Mouse (Mus musculus): ENCODE results near the gene Iqcd.

Iqcd gene

GRCm38 (mm10) chr5:120631128-120631527, 42.3 kb downstream of the Iqcd start:
- DNase-seq, result no peak

DNA sequence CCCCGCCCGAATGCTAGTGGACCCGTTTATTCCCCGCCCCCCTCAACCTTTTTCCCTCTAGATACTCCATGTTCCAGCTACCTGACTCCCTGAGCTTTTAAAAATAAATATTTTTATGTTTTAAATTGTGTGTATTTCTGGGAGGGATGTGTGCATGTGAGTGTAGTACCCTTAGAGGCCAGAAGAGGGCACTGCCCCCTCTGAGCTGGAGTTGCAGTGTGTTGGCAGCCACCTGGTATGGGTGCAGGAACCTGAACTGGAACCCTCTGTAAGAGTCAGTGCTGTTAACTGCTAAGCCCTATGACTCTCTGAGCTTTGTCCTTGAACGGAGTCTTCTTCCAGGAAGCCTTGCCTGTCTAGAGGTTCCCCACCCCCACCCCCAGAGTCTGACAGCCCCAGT, 43.1 kb downstream of the Iqcd start:
- no peak for DNase-seq

- DNase-seq, result no peak
These were observed 45.3 kb downstream of the Iqcd start, which contains the start of gene Cfap73 for GRCm38 (mm10) chr5:120634131-120634530. Cfap73 (minus strand) TSS chr5:120634235.

DNA sequence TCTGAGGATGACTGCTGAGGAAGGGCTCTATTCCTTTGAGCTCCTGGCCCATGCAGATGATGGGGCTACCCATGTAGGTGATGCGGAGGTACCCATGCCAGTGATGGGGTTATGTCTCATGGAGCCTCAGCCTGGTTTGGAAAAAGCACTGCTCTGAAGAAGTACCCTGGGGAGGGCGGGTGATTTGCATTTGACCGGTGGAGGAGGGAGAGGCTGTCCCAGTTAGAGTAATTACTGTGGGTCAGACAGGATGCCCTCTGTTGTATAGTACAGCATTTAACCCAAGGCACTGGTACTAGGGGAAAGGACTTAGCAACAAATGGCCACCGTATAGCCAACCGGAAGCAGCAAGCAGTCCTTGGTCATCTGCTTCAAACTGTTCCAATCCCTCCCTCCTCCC, 46.0 kb downstream of the Iqcd start:
- DNase-seq, result no peak

GRCm38 (mm10) chr5:120635633-120636032, 46.8 kb downstream of the Iqcd start:
- DNase-seq, result no peak

DNA sequence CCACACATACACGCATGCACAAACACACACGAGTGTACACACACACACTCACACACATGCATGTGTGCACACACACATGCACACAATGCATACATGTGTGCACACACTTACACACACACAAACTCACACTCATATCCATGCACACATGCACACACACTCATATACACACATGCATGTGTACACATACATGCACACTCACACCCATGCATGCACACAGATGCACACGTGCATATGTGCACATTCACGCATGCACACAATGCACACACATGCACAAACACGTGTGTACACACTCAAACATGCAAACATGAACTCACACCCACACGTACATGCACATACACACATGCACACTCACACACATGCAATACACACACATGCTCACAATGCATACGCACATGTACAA, 51.3 kb downstream of the Iqcd start:
- DNase-seq, result no peak

DNA sequence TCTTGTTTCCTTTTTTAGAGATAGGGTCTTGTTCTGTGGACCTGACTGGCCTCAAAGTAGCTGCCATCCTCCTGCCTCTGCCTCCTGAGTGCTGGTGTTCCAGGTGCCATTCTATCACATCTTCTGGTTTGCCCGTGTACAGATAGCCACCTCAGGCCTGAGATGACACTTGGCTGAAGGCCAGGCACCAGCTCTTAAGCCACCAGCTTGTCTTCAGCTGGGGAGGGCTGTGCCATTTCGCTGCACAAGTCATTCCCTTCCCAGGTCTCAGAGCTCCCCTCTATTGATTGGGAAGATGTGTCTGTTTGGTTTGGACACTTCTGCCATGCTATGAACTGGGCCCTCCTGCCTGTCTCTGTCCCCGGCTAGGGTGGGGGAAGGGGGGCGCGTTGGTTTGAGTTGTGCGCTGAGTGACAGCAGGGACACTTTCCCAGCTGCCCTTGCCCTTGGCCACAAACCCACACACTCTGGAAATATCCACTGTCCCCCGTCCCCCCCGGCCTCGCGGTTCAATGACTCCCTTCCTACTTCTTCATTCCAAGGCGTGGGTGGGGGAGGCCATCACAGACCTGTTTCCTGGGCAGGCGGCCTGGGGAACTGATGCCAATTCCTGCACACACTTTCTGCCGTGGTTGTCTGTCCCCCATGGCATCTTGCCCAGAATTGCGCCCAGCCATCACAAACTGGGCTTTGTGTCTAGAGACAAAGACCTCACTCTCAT, 54.7 kb downstream of the Iqcd start:
- peak; percentile 83 to 84 for DNase-seq

- no peak for DNase-seq
These were observed 55.4 kb downstream of the Iqcd start for GRCm38 (mm10) chr5:120644227-120644626.

- peak; percentile 66 to 70 for DNase-seq
These were observed 57.0 kb downstream of the Iqcd start for GRCm38 (mm10) chr5:120645851-120646250.

GRCm38 (mm10) chr5:120647361-120647760, 58.5 kb downstream of the Iqcd start:
- no peak for DNase-seq

DNA sequence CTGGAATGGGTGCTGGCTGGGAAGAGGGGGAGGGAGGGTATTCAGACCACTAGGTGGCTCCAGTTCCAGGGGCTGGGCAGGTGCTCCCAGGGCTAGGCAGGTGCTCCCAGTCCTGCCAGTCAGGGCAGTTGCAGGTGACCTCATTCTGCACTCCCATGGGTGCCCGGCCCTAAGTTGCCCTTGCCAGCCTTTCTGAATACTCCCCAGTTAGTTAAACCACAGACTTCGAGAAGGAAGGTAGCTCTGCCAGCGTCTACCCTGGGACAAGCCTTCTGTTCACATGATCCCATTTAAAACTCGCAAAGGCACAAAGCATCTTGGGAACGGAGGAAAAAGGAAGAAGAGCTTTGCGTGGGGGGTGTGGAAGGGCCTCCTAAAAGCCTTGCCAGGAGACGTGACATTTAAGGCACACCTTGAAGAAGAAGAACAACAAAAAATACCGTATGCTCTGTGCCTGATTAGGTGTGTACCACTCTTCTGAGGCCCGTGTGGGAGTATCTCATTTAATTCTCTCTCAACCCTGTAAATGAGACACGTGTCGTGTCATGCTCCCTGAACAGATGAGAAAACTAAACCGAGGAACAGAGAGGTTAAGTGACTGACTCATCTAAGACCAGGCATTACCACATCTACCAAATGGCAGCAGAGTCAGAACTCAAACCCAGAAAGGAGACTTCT, 59.1 kb downstream of the Iqcd start:
- DNase-seq, result peak in 1 of 2 experiments; percentile 22

DNA sequence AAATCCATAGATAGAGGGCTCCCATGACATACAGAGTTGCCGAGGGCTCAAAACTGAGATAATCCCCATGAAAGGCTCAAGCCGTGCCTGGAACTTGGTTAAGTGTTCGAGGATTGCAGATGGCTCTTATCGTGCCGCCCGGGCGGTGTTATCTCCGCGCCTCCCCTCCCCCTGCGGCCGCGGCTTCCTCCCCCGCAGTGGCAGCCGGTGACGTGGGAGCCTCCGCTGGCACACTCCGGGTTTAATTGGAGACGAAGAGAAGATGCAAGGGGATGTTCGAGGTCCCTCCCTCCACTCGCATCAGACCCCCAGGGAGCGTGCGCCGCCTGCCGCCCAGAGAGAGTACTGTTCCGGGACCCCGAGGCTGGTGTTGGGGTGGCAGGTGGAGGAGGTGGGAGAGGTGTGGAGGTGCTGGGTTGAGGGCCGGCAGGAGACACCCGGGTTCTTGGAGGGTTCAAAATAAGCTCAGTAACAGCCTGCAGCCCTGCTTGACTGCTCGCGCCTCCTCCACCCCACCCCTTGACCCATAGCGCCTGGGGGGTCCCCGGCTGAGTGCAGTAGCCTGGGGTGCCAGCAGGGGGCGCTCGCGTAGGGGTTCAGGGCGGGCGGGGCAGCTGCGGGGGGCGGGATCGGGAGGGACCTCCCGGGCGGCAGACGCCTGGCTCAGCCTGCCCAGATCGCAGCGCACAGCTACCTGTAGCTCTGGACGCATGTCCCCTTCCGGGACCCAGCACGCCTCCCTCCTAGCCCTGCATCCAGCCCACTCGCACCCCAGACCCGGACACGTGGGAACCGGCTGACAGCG, 60.0 kb downstream of the Iqcd start, which contains the start of gene Rasal1:
Gene Rasal1 (plus strand): TSS at position 244 of the 805 bp plus-strand sequence.
- peak; percentile 63 to 75 for DNase-seq

DNA sequence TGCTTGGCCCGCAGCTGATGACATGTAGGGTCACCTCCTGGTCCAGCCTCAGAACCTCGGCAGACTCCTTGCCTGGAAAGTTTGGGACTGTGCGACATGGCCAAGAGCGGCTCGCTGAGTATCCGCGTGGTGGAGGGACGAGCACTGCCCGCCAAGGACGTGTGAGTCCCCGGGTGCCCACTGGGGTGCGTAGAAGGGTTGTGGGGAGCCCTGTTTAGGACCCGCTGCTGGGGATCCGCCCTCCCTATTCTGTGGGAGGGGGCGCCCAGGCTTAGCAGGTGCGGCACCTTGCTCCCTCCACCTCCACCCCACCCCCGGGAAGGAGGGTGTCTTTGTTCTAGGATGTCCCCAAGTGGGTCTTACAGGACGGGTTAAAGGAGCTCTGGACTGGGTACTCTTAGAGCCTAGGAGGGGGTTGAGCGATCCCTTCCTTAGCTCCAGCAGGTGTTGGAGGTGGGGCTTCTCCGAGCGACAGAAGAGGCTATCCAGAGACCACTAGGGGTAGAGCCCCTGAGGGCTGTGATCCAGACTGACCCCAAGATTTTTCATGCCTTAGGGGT, 60.6 kb downstream of the Iqcd start:
- DNase-seq, result peak in 1 of 2 experiments; percentile 35

DNA sequence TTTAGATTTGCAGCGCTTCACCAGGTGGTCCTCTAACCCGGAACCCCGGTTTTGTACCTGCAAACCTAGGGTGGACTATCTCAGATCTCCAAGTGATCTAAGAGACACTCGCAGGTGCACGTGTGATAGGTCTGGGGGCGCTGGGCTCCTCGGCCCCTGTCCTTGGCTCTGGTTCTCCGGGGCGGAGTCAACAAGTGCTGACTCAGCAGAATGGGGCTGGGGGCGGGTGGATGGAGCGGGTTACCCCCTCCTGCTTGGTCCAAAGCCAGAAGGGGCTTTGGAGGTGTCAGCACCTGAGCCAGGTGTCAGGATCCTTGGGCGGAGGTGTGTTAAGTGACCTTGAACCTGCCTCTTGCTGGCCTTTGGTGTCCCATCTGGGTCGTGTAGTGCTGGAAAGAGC, 61.1 kb downstream of the Iqcd start:
- peak in 1 of 2 experiments; percentile 42 for DNase-seq

- no peak for DNase-seq
These were observed 62.4 kb downstream of the Iqcd start for GRCm38 (mm10) chr5:120651230-120651629.

DNA sequence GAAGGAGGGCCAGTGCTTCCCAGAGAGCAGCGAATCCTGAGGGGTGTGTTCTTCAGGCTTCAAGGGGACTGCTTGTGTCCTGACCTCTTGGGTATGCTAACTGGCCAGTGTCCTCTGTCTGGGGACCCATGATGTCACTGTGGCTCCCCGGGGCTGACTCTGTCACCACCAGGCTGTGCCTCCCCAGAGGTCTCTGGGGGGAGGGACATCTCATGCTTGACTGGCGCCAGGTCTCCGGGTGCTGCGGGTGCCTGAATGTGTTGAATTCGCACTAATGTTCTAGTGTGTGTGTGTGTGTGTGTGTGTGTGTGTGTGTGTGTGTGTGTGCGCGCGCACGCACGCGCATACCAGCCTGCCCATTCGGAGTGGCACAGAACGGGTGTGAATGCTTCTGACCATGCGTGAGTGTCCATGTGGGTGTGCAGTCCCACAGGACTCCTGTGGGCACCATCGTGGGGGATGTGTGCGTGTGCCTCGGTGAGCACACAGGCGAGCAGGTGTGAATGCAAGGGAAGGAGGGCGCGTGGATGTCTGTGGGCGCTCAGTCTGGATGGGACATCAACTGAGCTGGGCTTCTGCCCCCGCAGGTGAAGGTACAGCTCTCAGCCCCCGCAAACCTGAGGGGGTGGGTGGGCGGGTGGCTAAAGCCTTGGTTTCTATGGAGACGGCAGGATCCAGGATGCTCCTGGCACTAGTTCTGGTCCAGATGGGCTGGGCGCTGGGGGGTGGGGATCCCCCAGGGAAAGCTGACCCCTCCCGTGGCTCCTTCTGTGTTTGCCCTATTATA, 64.3 kb downstream of the Iqcd start:
- DNase-seq, result peak; percentile 58 to 60

DNA sequence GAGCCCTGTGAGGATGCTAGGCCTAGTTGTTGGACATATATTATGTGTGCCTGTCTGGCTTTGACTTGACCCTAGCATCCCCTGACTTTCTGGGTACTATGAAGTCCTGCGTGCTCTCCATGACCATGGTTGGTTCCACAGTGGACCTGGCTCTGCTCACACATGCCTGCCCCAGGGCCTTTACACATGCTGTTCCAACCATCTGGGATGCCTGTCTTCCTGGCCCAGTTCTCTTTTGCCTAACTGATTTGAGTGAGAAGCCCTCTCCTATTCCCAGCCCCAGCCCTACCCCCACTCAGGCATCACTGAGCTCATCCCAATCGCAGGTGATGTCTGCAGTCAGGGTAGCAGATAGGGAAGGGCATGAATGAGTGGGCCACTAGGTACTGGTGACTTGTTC, 65.1 kb downstream of the Iqcd start:
- DNase-seq, result peak; percentile 51 to 56

GRCm38 (mm10) chr5:120656281-120656751, 67.5 kb downstream of the Iqcd start:
- DNase-seq, result no peak

All from cerebellum, postnatal 14 days (tissue).